Mouse (Mus musculus): ENCODE data around the gene Ankrd44. TPM values are rescaled to one million over a fixed set of nuclear protein-coding genes. Genes with fewer than 3 reads are reported as not detected.

The Ankrd44 gene
- total and polyA plus RNA-seq, 3 experiments = 10.2 to 10.7 (median 10.2) TPM

DNA sequence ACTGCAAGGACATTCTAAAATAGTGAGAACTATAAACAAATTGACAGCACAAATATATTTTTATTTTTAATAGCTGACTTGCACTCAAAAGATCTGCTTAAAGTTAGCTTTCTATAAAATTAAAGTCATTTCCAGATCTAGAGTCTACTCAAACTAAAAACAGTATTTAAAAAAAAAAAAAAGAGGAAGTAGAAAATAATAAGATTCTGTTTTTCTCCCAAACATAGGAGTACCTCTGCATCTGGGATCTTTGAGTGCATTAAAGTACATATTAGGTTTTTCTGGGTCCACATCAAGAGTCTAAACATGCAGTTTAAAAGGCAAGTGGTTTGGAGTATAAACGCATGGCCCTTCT lies 15.0 kb downstream of the Ankrd44 start:
- 87% methylated on average over 1 of the region's 1 CpGs for WGBS
- intact Hi-C loops (cut with DNase I) = no loop called here
- H3K27me3 ChIP-seq (ENCODE audit: control insufficient read depth, insufficient read depth, low read length) = no peaks in the 10 kb centered on the region
- H3K27ac ChIP-seq = peak overlapping the region; percentile 54
- H3K36me3 ChIP-seq (ENCODE audit: control insufficient read depth, insufficient read depth, low read length) = peaks cover 2% of the 10 kb centered on the region; the same call in 1 of the 2 replicates
- H3K4me1 ChIP-seq (ENCODE audit: control insufficient read depth, insufficient read depth, low read length) = peaks cover 19% of the 10 kb centered on the region
- no peak overlapping the region for H3K4me3 ChIP-seq
- no peak for TF ChIP-seq POLR2A (IDR thresholded peaks at IDR 0.05; ENCODE audit: insufficient read depth, low read depth, low read length)
- no peak for TF ChIP-seq CTCF (IDR thresholded peaks at IDR 0.05)
- TF ChIP-seq EP300 (IDR thresholded peaks at IDR 0.05; ENCODE audit: insufficient read depth, low read depth, low read length) = no peak
- no peak overlapping the region for H3K9ac ChIP-seq (ENCODE audit: low read depth, low read length)
- H3K79me2 ChIP-seq (replicated peaks; ENCODE audit: control insufficient read depth, insufficient read depth, low read length) = no peaks in the 10 kb centered on the region
- DNase-seq = no peak

DNA sequence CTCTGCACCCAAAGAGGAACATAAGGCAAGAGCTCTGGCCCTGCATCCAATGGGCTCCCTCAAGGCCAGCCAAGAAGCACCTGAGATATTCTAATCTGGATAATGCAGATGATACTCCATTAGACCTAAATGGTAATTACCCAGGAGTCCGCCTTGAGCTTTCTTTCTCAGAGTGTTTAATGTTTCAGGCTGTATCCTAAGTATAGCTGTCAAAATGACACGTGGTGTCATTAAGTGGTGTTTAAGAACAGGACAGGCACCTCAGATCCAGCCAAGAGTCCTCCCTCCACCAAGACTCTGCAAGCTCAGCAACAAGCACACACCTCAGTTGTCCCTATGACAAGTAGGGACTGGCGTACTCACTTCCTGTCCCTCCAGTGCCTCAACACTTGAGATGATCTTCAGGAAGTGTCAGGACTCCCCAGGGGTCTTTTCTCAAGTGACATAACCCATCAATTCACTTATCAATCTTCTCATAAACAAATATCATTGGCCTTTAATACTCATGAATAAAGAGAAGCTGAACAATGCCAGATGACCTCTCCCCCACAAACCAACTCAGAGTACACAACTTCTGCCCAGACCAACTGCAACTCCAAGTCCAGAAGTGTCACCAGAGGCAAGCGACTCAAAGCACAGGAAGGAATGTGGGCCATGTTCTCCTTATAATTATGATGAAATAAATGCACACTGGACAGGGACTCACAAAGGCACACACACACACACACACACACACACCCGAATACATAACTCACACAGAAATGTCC lies 15.5 kb downstream of the Ankrd44 start:
- no peak overlapping the region for H3K4me3 ChIP-seq
- H3K27ac ChIP-seq = peak overlapping the region; percentile 32; the same call in 1 of the 2 replicates
- H3K4me1 ChIP-seq (ENCODE audit: control insufficient read depth, insufficient read depth, low read length) = peaks cover 19% of the 10 kb centered on the region
- intact Hi-C loops (cut with DNase I) = no loop called here
- DNase-seq = no peak
- H3K79me2 ChIP-seq (replicated peaks; ENCODE audit: control insufficient read depth, insufficient read depth, low read length) = no peaks in the 10 kb centered on the region
- H3K36me3 ChIP-seq (ENCODE audit: control insufficient read depth, insufficient read depth, low read length) = peaks cover 2% of the 10 kb centered on the region; the same call in 1 of the 2 replicates
- H3K27me3 ChIP-seq (ENCODE audit: control insufficient read depth, insufficient read depth, low read length) = no peaks in the 10 kb centered on the region
- no peak for TF ChIP-seq POLR2A (IDR thresholded peaks at IDR 0.05; ENCODE audit: insufficient read depth, low read depth, low read length)
- no peak for TF ChIP-seq CTCF (IDR thresholded peaks at IDR 0.05)
- TF ChIP-seq EP300 (IDR thresholded peaks at IDR 0.05; ENCODE audit: insufficient read depth, low read depth, low read length) = no peak
- no peak overlapping the region for H3K9ac ChIP-seq (ENCODE audit: low read depth, low read length)
- WGBS = 59% methylated on average over 5 of the region's 5 CpGs

GRCm38 (mm10) chr1:54908786-54909185 lies 17.4 kb downstream of the Ankrd44 start:
- TF ChIP-seq CTCF (IDR thresholded peaks at IDR 0.05) (no peak), EP300 (IDR thresholded peaks at IDR 0.05; ENCODE audit: insufficient read depth, low read depth, low read length) (no peak), POLR2A (IDR thresholded peaks at IDR 0.05; ENCODE audit: insufficient read depth, low read depth, low read length) (no peak)
- intact Hi-C loops (cut with DNase I) = no loop called here
- Histone ChIP-seq H3K4me1 (ENCODE audit: control insufficient read depth, insufficient read depth, low read length) (peaks cover 19% of the 10 kb centered on the region), H3K4me3 (no peak overlapping the region), H3K9ac (ENCODE audit: low read depth, low read length) (no peak overlapping the region), H3K27ac (no peak overlapping the region), H3K36me3 (ENCODE audit: control insufficient read depth, insufficient read depth, low read length) (peaks cover 2% of the 10 kb centered on the region; the same call in 1 of the 2 replicates), H3K79me2 (replicated peaks; ENCODE audit: control insufficient read depth, insufficient read depth, low read length) (no peaks in the 10 kb centered on the region), H3K27me3 (ENCODE audit: control insufficient read depth, insufficient read depth, low read length) (no peaks in the 10 kb centered on the region)
- WGBS = 81% methylated on average over 3 of the region's 3 CpGs
- no peak for DNase-seq

DNA sequence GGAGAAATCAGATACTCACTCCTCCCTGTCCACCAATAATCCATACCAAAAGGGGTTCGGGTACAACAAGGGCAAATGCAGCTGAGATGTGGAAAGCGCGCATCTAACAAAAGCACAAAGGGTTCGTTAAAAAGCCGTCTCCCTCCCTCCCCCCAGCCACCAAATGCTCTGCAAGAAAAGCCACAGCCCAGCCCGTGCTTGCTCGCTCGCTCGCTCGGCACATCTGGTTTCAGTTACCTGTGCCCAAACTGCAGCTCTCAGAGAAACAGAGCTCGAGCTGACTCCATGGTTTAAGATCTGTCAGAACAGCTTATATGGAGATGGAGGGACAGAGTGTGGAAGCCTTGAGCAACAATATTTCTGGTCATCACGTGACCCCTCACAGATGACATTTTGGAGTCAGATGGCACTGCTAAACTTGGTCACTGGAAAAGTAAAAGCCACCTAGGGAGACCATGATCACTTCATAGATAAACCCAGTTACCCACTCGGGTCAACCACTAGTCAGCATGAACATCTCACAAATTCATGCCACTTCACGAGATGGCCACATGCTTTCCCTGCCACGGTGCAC lies 19.0 kb downstream of the Ankrd44 start:
- H3K4me1 ChIP-seq (ENCODE audit: control insufficient read depth, insufficient read depth, low read length) = peaks cover 10% of the 10 kb centered on the region
- H3K79me2 ChIP-seq (replicated peaks; ENCODE audit: control insufficient read depth, insufficient read depth, low read length) = no peaks in the 10 kb centered on the region; the same call in 1 of the 2 replicates
- no peaks in the 10 kb centered on the region for H3K27me3 ChIP-seq (ENCODE audit: control insufficient read depth, insufficient read depth, low read length)
- peaks cover 2% of the 10 kb centered on the region; the same call in 1 of the 2 replicates for H3K36me3 ChIP-seq (ENCODE audit: control insufficient read depth, insufficient read depth, low read length)
- no peak overlapping the region for H3K9ac ChIP-seq (ENCODE audit: low read depth, low read length)
- intact Hi-C loops (cut with DNase I) = no loop called here
- DNase-seq = no peak
- 78% methylated on average over 15 of the region's 15 CpGs for WGBS
- H3K4me3 ChIP-seq = no peak overlapping the region
- no peak overlapping the region for H3K27ac ChIP-seq
- TF ChIP-seq POLR2A (IDR thresholded peaks at IDR 0.05; ENCODE audit: insufficient read depth, low read depth, low read length) = no peak
- no peak for TF ChIP-seq CTCF (IDR thresholded peaks at IDR 0.05)
- TF ChIP-seq EP300 (IDR thresholded peaks at IDR 0.05; ENCODE audit: insufficient read depth, low read depth, low read length) = no peak

DNA sequence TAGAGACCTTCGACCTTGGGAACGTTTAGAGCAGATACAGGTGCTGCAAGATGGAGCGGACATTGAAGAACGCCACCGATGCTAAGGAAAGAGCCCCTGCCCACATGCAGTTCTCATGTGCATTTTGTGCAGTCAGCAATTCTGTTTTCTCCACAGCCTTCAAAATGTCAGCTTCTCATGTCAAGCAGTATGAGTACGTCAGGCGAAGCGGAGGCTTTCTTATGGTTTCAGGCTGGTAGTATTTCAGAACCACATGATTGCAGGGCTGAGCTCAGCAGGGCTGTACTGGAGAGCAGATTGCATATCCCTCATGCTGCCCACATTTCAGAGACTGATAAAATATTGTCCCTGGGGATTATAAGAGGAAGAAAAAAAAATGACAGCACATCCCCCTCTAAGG lies 19.9 kb downstream of the Ankrd44 start:
- Histone ChIP-seq H3K27me3 (ENCODE audit: control insufficient read depth, insufficient read depth, low read length) (no peaks in the 10 kb centered on the region), H3K79me2 (replicated peaks; ENCODE audit: control insufficient read depth, insufficient read depth, low read length) (no peaks in the 10 kb centered on the region; the same call in 1 of the 2 replicates), H3K4me3 (no peak overlapping the region), H3K4me1 (ENCODE audit: control insufficient read depth, insufficient read depth, low read length) (peaks cover 9% of the 10 kb centered on the region), H3K36me3 (ENCODE audit: control insufficient read depth, insufficient read depth, low read length) (no peaks in the 10 kb centered on the region; the same call in 1 of the 2 replicates), H3K27ac (no peak overlapping the region), H3K9ac (ENCODE audit: low read depth, low read length) (no peak overlapping the region)
- TF ChIP-seq CTCF (IDR thresholded peaks at IDR 0.05) (no peak), POLR2A (IDR thresholded peaks at IDR 0.05; ENCODE audit: insufficient read depth, low read depth, low read length) (no peak), EP300 (IDR thresholded peaks at IDR 0.05; ENCODE audit: insufficient read depth, low read depth, low read length) (no peak)
- intact Hi-C loops (cut with DNase I) = no loop called here
- DNase-seq = no peak
- WGBS = 90% methylated on average over 8 of the region's 8 CpGs

- no peak for DNase-seq
- intact Hi-C loops (cut with DNase I) = no loop called here
- H3K27ac ChIP-seq = no peak overlapping the region
- no peak overlapping the region for H3K4me3 ChIP-seq
- H3K9ac ChIP-seq (ENCODE audit: low read depth, low read length) = no peak overlapping the region
- WGBS = 48% methylated on average over 7 of the region's 7 CpGs
- peaks cover 7% of the 10 kb centered on the region for H3K4me1 ChIP-seq (ENCODE audit: control insufficient read depth, insufficient read depth, low read length)
- H3K36me3 ChIP-seq (ENCODE audit: control insufficient read depth, insufficient read depth, low read length) = no peaks in the 10 kb centered on the region; the same call in 1 of the 2 replicates
- H3K27me3 ChIP-seq (ENCODE audit: control insufficient read depth, insufficient read depth, low read length) = no peaks in the 10 kb centered on the region
- no peaks in the 10 kb centered on the region; the same call in 1 of the 2 replicates for H3K79me2 ChIP-seq (replicated peaks; ENCODE audit: control insufficient read depth, insufficient read depth, low read length)
- no peak for TF ChIP-seq EP300 (IDR thresholded peaks at IDR 0.05; ENCODE audit: insufficient read depth, low read depth, low read length)
- TF ChIP-seq CTCF (IDR thresholded peaks at IDR 0.05) = no peak
- no peak for TF ChIP-seq POLR2A (IDR thresholded peaks at IDR 0.05; ENCODE audit: insufficient read depth, low read depth, low read length)
Measured at GRCm38 (mm10) chr1:54905632-54906031, 20.6 kb downstream of the Ankrd44 start.

Measured in heart, adult 2 months (tissue).